Mouse (Mus musculus) macrophage (primary cell): ENCODE measurements around the gene Peg3. TPM values are rescaled to one million over a fixed set of nuclear protein-coding genes. Genes with fewer than 3 reads are reported as not detected.

Experiments
- H3K27ac ChIP-seq: fragments of 350-480 bp; formaldehyde crosslinking; 2 replicates; pipeline ENCODE4 v1.9.0; 2021
- H3K36me3 ChIP-seq: fragments of 350-480 bp; formaldehyde crosslinking; 2 replicates; pipeline ENCODE4 v1.9.0; 2021; ENCODE audit errors: inconsistent target
- H3K4me3 ChIP-seq: fragments of 350-480 bp; formaldehyde crosslinking; 2 replicates; pipeline ENCODE4 v1.9.0; 2021; ENCODE audit errors: inconsistent target
- H3K79me2 ChIP-seq: fragments of 350-480 bp; formaldehyde crosslinking; 2 replicates; pipeline ENCODE4 v1.9.0; 2021; ENCODE audit errors: inconsistent target
- WGBS: methylation state at CpG from one replicate; pipeline ENCODE4 v1.1.7; 2026; ENCODE audit warnings: inconsistent platforms; ENCODE audit not compliant: missing documents; 5-methylcytosine and 5-hydroxymethylcytosine counted together
- polyA plus RNA-seq: library from polyadenylated mRNA; stranded (reverse); fragments of 250-400 nt; gene quantifications from 3 replicates; pipeline ENCODE4 v1.2.4, GENCODE M21; 2018; ENCODE audit warnings: inconsistent platforms

The Peg3 gene
- polyA plus RNA-seq, 1 experiment from 2014 or later = not detected

GRCm38 (mm10) chr7:6731930-6732329 is 1.7 kb upstream of the Peg3 start:
- Histone ChIP-seq H3K79me2 (no peaks in the 10 kb centered on the region), H3K4me3 (no peak overlapping the region), H3K27ac (no peak overlapping the region), H3K36me3 (no peaks in the 10 kb centered on the region)
- 46% methylated on average over 4 of the region's 4 CpGs for WGBS

DNA sequence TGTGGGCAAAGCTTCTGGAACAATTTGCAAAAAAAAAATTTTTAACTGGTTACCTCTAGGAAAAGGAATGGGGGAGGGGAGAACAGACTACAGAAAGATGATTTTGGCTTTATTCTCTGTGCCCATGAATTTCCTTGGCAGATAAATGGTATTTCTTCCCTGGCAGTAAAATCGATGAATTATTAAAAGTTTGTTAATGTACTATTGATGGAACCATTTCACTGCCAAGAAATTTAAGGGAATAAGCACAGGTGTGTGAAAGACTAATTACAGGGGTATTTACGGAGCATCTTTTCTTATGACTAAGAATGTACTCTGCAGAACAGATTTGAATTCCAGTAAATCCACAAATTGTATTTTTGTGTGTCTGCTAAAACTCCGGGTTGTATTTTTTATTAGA is 1.1 kb upstream of the Peg3 start:
- 53% methylated on average over 3 of the region's 3 CpGs for WGBS
- no peak overlapping the region for H3K4me3 ChIP-seq
- no peaks in the 10 kb centered on the region for H3K79me2 ChIP-seq
- no peak overlapping the region for H3K27ac ChIP-seq
- no peaks in the 10 kb centered on the region for H3K36me3 ChIP-seq

- 50% methylated on average over 15 of the region's 15 CpGs for WGBS
- no peak overlapping the region for H3K4me3 ChIP-seq
- H3K36me3 ChIP-seq = no peaks in the 10 kb centered on the region
- H3K27ac ChIP-seq = no peak overlapping the region
- no peaks in the 10 kb centered on the region for H3K79me2 ChIP-seq
Observed at GRCm38 (mm10) chr7:6730801-6731200, 570 bp upstream of the Peg3 start.

DNA sequence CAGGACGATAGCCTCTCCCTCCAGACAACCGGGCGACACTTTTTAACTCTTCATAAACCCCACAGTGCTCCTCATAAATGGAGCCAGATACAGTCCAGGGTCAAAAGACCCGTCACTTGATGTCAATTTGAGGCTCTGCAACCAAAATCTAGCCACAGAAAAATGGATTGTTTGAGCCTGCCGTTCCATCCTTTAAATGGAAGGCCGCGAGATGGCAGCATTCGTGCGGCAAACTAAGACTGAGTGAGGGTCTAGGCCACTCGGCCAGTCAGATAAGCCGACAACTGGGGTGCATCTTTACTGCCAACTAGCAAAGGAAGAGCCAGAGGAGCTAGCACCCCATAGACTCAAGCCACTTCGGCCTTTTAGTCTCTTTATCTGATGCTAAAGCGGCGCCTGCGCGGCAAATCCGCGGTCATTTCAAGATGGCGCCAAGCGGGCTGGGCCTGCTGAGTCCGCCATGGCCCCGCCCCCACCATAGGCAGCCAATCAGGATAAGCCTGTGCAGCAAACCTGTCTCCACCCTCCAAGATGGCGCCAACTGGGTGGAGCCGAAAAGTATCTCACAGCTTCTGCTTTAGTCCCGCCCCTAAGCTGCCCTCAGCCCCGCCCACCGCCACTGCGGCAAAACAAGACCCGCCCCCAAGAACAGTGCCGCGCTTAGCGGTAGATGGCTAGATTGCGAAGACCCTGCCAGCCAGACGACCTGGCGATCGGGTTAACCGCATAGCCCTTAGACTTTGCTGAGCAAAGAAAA is 992 bp downstream of the Peg3 start:
- Histone ChIP-seq H3K79me2 (no peaks in the 10 kb centered on the region), H3K36me3 (no peaks in the 10 kb centered on the region), H3K27ac (no peak overlapping the region), H3K4me3 (peak overlapping the region; percentile 6; the same call in 1 of the 2 replicates)
- 51% methylated on average over 37 of the region's 37 CpGs for WGBS

DNA sequence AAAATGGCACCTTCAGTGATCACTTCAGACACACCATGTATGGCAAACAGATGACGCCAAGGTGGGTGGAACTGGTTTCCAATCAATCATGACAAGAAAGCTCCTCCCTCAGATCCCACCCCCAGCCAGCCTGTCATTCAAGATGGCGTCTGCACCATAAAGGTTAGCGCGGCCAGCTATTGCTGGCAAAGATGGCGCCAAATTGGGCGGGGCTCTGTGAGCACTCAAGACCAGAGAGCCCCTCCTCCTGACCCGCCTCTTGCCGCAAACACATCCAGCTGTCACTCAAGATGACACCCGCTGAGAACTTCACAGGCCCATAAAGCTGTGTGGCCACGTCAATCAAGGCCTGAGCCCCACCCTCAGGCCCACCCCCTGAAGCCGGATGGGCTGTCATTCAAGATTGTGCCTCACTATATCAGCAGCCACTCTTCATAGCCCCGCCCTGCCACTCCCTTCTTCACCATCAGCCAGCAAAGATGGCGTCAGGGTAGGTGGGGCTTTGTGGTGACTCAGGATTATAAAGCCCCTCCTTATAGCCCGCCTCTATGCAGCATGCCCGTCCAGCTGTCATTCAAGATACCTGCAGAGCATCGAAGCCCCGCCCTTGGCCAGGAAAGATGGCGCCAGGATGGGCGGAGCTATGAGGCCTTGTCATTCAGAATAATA is 1.8 kb downstream of the Peg3 start:
- no peaks in the 10 kb centered on the region for H3K36me3 ChIP-seq
- H3K79me2 ChIP-seq = no peaks in the 10 kb centered on the region
- 55% methylated on average over 19 of the region's 19 CpGs for WGBS
- H3K27ac ChIP-seq = no peak overlapping the region
- no peak overlapping the region for H3K4me3 ChIP-seq

DNA sequence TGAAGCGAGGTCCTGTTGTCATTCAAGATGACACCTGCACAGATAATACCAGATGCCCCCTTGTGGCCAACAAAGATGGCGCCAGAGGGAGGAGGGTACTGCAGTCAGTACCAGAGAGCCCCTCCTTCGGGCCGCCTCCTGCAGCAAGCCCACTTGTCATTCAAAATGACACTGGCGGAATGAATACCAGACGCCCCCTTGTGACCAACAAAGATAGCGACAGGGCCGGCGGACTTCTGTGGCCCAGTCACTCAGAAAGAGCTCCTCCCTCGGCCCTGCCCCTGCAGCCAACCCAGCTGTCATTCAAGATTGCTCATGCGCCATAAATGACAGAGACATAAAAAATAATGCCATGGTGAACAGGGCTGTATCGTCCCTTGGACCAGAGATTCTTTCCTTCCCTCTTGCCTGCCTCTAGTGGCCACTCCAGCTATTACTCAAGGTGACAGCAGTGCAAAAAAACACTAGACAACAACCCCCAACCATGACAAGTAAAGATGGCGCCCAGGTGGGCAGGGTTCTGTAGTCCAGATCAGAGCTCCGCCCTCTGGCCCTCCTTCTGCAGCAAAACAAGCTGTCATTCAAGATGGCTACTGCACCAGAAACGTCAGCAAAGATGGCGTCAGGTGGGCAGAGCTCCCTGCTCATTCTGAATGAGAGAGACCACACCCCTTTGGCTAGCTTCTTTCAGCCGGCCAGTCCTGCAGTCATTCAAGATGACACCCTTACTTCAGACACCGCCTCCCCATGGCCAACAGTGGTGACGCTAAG is 2.7 kb downstream of the Peg3 start:
- Histone ChIP-seq H3K79me2 (no peaks in the 10 kb centered on the region), H3K27ac (no peak overlapping the region), H3K36me3 (no peaks in the 10 kb centered on the region), H3K4me3 (no peak overlapping the region)
- 63% methylated on average over 19 of the region's 19 CpGs for WGBS

GRCm38 (mm10) chr7:6709396-6709795 is 20.8 kb downstream of the Peg3 start:
- H3K4me3 ChIP-seq = no peak overlapping the region
- no peak overlapping the region for H3K27ac ChIP-seq
- no peaks in the 10 kb centered on the region for H3K79me2 ChIP-seq
- H3K36me3 ChIP-seq = no peaks in the 10 kb centered on the region
- 90% methylated on average over 15 of the region's 15 CpGs for WGBS

- Histone ChIP-seq H3K27ac (no peak overlapping the region), H3K36me3 (no peaks in the 10 kb centered on the region), H3K4me3 (no peak overlapping the region), H3K79me2 (no peaks in the 10 kb centered on the region)
- WGBS = 89% methylated on average over 16 of the region's 17 CpGs
Observed at GRCm38 (mm10) chr7:6708451-6709180, 21.6 kb downstream of the Peg3 start.

GRCm38 (mm10) chr7:6707416-6708015 is 22.7 kb downstream of the Peg3 start:
- 93% methylated on average over 23 of the region's 23 CpGs for WGBS
- no peaks in the 10 kb centered on the region for H3K79me2 ChIP-seq
- no peak overlapping the region for H3K4me3 ChIP-seq
- H3K27ac ChIP-seq = no peak overlapping the region
- H3K36me3 ChIP-seq = no peaks in the 10 kb centered on the region

DNA sequence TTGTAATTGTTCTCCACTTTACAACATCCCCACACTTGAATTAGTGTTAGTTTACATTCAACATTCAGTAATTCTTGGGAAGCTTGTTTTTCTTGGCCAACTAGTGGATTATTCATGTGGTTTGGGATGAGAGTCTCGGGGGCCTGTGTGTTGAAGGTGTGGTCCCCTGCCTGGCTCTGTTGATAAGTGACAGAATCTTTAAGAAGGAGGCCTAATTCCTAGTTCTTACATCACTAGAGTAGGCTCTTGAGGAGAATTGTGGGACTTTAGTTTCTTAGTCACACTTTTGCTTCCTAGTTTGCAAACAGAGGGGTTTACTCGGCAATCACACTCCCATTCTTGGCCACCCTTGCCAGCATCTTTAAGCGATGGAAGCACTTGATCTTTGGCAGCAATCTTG is 31.0 kb downstream of the Peg3 start:
- WGBS = 71% methylated on average over 3 of the region's 3 CpGs

GRCm38 (mm10) chr7:6696241-6697045 is 33.8 kb downstream of the Peg3 start, which contains the start of gene Zim1:
TSS of gene Zim1 (minus strand) at chr7:6696450.
- Histone ChIP-seq H3K36me3 (no peaks in the 10 kb centered on the region), H3K79me2 (no peaks in the 10 kb centered on the region), H3K4me3 (no peak within 1 kb of the TSS), H3K27ac (no peak within 1 kb of the TSS)
- WGBS = 13% methylated on average over 32 of the region's 32 CpGs

More for the DNA sequence above, 31.0 kb downstream of the Peg3 start:
- no peaks in the 10 kb centered on the region for H3K79me2 ChIP-seq
- no peak overlapping the region for H3K4me3 ChIP-seq
- no peak overlapping the region for H3K27ac ChIP-seq
- H3K36me3 ChIP-seq = no peaks in the 10 kb centered on the region

- H3K27ac ChIP-seq = no peak overlapping the region
- H3K36me3 ChIP-seq = no peaks in the 10 kb centered on the region
- H3K79me2 ChIP-seq = no peaks in the 10 kb centered on the region
- 94% methylated on average over 6 of the region's 6 CpGs for WGBS
- H3K4me3 ChIP-seq = no peak overlapping the region
Observed at GRCm38 (mm10) chr7:6685511-6685910, 44.7 kb downstream of the Peg3 start.

DNA sequence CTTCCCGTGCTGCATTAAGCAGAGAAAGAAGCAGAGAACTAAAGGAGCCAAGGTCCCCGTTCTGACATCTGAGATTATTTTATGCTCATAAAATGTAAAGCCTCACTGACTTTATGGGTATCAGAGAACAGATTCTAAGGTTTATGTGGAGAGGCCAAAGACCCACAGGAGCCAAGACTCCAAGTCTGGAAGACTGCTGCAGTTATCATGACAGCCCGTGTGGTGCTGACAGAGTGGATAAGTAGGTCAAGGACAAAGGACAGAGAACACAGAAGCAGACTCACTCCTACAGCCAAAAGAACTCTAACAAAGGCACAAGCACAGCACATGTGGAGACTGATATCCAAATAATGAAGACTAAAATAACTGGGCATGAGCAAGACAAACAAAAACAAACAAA is 63.5 kb downstream of the Peg3 start:
- Histone ChIP-seq H3K27ac (no peak overlapping the region), H3K36me3 (no peaks in the 10 kb centered on the region), H3K79me2 (no peaks in the 10 kb centered on the region), H3K4me3 (no peak overlapping the region)
- 98% methylated on average over 3 of the region's 3 CpGs for WGBS
